Mouse (Mus musculus) stomach, embryonic 16.5 days (tissue): ENCODE data around the gene Gp1bb. TPM values are rescaled to one million over a fixed set of nuclear protein-coding genes. Genes with fewer than 3 reads are reported as not detected.

Experiments
- ATAC-seq: fragments of 200-750 bp; cut with Nextera tagmentation; 2 replicates; pipeline ENCODE4 v1.8.0; 2017; ENCODE audit warnings: moderate number of reproducible peaks, moderate TSS enrichment; ENCODE audit not compliant: insufficient read depth, low FRiP score
- H3K27ac ChIP-seq: fragments of 300-500 bp; sonication (generic); 2 replicates; pipeline ENCODE4 v1.5.1; 2014; ENCODE audit warnings: low read length
- H3K27me3 ChIP-seq: fragments of 300-500 bp; sonication (generic); 2 replicates; pipeline ENCODE4 v1.6.1; 2014; ENCODE audit warnings: low read length, control low read depth, mixed read lengths; ENCODE audit not compliant: control insufficient read depth, insufficient read depth
- H3K36me3 ChIP-seq: fragments of 300-500 bp; sonication (generic); 2 replicates; pipeline ENCODE4 v1.6.1; 2014; ENCODE audit warnings: low read length; ENCODE audit not compliant: control insufficient read depth, insufficient read depth
- H3K4me1 ChIP-seq: fragments of 300-500 bp; sonication (generic); 2 replicates; pipeline ENCODE4 v1.6.1; 2014; ENCODE audit warnings: low read length, control low read depth, mixed read lengths; ENCODE audit not compliant: control insufficient read depth, insufficient read depth
- H3K4me2 ChIP-seq: fragments of 300-500 bp; sonication (generic); 2 replicates; pipeline ENCODE4 v1.6.1; 2014; ENCODE audit warnings: low read depth, low read length, mixed read lengths
- H3K4me3 ChIP-seq: fragments of 300-500 bp; sonication (generic); replicated peaks from 2 replicates; pipeline ENCODE4 v1.5.1; 2014; ENCODE audit warnings: mild to moderate bottlenecking, low read length
- H3K9ac ChIP-seq: fragments of 300-500 bp; sonication (generic); 2 replicates; pipeline ENCODE4 v1.6.1; 2014; ENCODE audit warnings: low read length
- H3K9me3 ChIP-seq: fragments of 300-500 bp; sonication (generic); replicated peaks from 2 replicates; pipeline ENCODE4 v1.6.1; 2016; ENCODE audit warnings: low read length, control low read depth; ENCODE audit not compliant: control insufficient read depth
- WGBS: fragments of 180-500 bp; shearing (Covaris S2); extraction: QIAGEN DNeasy Blood & Tissue Kit; methylation state at CpG from one replicate; pipeline ENCODE4 v1.1.7; 2014; 5-methylcytosine and 5-hydroxymethylcytosine counted together
- polyA plus RNA-seq: library from polyadenylated mRNA; unstranded; fragments of >200 nt; fragmentation: Nextera tagmentation; extraction: Ambion mirVana; gene quantifications from 2 replicates; pipeline ENCODE4 v1.2.1, GENCODE M21; 2015

Gp1bb gene
- polyA plus RNA-seq, 1 experiment from 2014 or later: 0.68 TPM

GRCm38 (mm10) chr16:18601447-18601846, 20.8 kb downstream of the Gp1bb start:
- H3K27me3 ChIP-seq: no peaks in the 10 kb centered on the region
- peaks cover 23% of the 10 kb centered on the region for H3K4me1 ChIP-seq
- H3K9ac ChIP-seq: no peak overlapping the region
- no peak overlapping the region for H3K27ac ChIP-seq
- H3K36me3 ChIP-seq: no peaks in the 10 kb centered on the region
- no peak overlapping the region for H3K4me2 ChIP-seq
- H3K9me3 ChIP-seq: no peaks in the 10 kb centered on the region
- WGBS: 50% methylated on average over 7 of the region's 7 CpGs
- peak; percentile 15; the same call in 1 of the 2 replicates for ATAC-seq
- no peak overlapping the region for H3K4me3 ChIP-seq

DNA sequence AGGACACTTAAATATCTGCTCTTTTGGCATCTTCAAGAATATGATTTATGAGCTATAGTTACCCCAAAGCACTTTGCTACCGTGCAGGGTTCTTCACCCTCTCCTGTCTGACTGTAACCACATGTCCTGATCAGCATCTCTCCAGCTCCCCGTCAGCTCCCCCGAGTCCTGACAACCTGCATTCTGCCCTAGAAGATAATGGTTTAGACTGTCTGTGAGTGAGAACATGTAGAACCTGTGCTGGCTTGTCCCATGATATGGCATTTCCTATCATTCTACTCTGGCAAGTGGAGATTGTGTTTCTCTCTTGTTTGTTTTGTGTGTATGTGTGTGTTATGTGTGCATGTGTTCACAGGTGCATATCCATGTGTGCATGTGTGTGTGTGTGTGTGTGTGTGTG, 24.2 kb downstream of the Gp1bb start:
- no peak overlapping the region for H3K9ac ChIP-seq
- no peak overlapping the region for H3K27ac ChIP-seq
- H3K27me3 ChIP-seq: peaks cover 4% of the 10 kb centered on the region
- no peaks in the 10 kb centered on the region for H3K9me3 ChIP-seq
- WGBS: 63% methylated on average over 3 of the region's 3 CpGs
- no peak overlapping the region for H3K4me2 ChIP-seq
- no peak for ATAC-seq
- H3K36me3 ChIP-seq: no peaks in the 10 kb centered on the region
- H3K4me3 ChIP-seq: no peak overlapping the region
- H3K4me1 ChIP-seq: peaks cover 4% of the 10 kb centered on the region; the same call in 1 of the 2 replicates

DNA sequence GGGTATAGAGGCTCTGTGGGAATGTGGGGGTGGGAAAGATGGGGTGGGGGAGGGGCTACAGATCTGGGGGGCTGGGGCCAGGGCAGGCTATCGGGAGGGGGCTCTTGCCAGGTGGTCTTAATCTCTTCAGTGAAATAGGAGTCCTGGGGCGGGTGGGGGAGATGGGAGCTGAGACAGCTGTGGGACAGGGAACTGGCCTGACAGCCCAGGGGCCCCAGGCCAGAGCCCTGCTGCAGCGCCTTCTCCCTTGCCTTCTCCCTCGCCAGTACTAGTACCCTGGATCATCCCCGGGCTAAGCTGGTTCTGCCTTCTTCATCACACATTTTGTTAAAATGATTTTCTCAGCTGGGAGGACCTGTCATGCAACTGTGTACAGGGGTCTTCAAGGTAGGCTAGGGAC, 25.9 kb downstream of the Gp1bb start:
- Histone ChIP-seq H3K36me3 (no peaks in the 10 kb centered on the region), H3K27me3 (peaks cover 15% of the 10 kb centered on the region), H3K9ac (no peak overlapping the region), H3K4me2 (no peak overlapping the region), H3K27ac (no peak overlapping the region), H3K4me1 (peaks cover 7% of the 10 kb centered on the region; the same call in 1 of the 2 replicates), H3K9me3 (no peaks in the 10 kb centered on the region), H3K4me3 (no peak overlapping the region)
- no peak for ATAC-seq
- WGBS: 43% methylated on average over 5 of the region's 5 CpGs

GRCm38 (mm10) chr16:18593930-18594329, 28.3 kb downstream of the Gp1bb start:
- H3K9me3 ChIP-seq: no peaks in the 10 kb centered on the region
- no peak overlapping the region for H3K9ac ChIP-seq
- H3K27ac ChIP-seq: no peak overlapping the region
- no peak overlapping the region for H3K4me3 ChIP-seq
- H3K4me1 ChIP-seq: peaks cover 19% of the 10 kb centered on the region
- WGBS: 74% methylated on average over 2 of the region's 2 CpGs
- no peak overlapping the region for H3K4me2 ChIP-seq
- no peak for ATAC-seq
- H3K27me3 ChIP-seq: peaks cover 38% of the 10 kb centered on the region
- no peaks in the 10 kb centered on the region for H3K36me3 ChIP-seq

DNA sequence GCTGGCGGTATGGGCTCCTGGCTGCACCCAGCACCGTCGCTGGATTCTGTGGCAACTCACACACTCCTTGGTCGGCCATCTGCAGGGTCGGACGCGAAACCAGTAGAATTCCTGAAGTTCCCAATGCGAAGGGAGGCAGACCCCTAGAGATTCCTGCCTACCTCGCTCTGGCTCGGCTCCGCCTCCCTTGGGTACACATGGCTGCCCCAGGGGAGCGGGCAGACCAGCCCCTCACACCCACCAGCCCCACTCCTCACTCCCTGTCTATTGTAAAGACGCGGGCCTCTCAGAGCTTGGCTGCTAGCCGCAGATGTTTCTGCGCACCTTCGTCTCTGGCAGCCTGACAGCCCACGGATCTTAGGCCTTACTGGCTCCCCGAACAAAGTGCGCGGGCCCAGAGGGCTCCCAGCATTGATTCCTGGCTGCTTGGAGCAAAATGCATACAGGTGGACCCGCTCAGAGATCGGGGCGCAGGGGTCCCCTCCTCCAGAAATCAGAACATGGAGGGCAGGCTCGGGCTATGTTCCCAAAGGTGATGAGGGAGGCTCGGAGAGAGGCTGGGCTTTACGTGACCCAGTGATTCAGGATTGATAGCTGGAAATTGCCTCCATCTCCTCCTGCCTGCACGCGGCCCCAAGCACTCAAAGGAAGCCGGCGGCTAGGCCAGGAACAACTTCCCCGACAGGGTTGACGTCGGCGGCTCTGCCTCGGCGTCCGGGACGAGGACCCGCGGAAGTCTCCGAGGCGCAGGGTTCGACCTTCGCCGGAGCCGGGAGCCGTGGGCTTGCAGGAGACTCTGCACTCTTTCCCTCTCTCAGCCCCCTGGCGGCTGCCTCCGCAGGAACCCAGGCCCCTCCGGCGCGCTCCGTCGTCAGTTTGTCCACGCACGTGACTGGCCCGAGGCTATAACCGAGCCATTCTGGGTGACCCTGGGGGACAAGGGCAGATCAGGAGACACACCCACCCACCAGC, 30.9 kb downstream of the Gp1bb start:
- Histone ChIP-seq H3K27ac (no peak overlapping the region), H3K4me3 (peak overlapping the region; percentile 34), H3K27me3 (peaks cover 61% of the 10 kb centered on the region), H3K36me3 (no peaks in the 10 kb centered on the region), H3K9me3 (no peaks in the 10 kb centered on the region), H3K9ac (peak overlapping the region; percentile 42), H3K4me2 (peak overlapping the region; percentile 56), H3K4me1 (peaks cover 30% of the 10 kb centered on the region)
- 4% methylated on average over 59 of the region's 59 CpGs for WGBS
- peak; percentile 19; the same call in 1 of the 2 replicates for ATAC-seq

GRCm38 (mm10) chr16:18589804-18590790, 32.1 kb downstream of the Gp1bb start, which contains the start of gene Tbx1:
TSS of gene Tbx1 (minus strand) at chr16:18590671.
- peak within 1 kb of the TSS; percentile 56 for H3K4me2 ChIP-seq
- peaks cover 37% of the 10 kb centered on the region for H3K4me1 ChIP-seq
- whole genome bisulfite sequencing: 7% methylated on average over 48 of the region's 48 CpGs
- no peaks in the 10 kb centered on the region for H3K36me3 ChIP-seq
- 0 out of 2 replicates have a peak, but pooled peaks have one; percentile 22 for ATAC-seq
- no peak within 1 kb of the TSS for H3K27ac ChIP-seq
- H3K27me3 ChIP-seq: peaks cover 73% of the 10 kb centered on the region
- peak within 1 kb of the TSS; percentile 58 for H3K9ac ChIP-seq
- H3K9me3 ChIP-seq: no peaks in the 10 kb centered on the region
- peak within 1 kb of the TSS; percentile 48 for H3K4me3 ChIP-seq

DNA sequence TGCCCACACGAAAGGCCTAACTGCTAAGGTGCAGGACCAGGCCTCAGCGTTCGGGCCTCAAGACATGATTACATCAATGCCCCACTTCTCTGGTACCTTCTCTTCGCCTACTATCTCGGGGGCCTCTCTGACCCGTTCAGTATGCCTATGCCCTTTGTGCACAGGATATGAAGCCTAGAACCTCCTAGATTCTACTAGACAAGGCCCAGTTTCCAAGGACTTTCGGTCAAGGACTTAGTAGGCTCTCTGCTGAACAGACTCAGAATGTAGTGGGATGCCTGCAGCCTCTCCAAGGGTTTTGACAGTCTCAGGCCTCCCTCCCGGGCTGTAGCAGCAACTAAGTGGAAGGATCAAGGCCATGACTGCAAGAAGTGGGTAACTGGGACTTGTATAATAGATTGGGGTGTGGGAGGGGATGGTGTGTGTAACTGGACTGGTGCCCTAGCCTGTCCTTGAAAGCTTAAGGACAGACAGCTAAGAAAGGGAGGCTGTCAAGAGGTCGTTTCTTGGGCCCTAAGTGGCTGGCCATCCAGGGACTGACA, 33.1 kb downstream of the Gp1bb start:
- WGBS: 54% methylated on average over 9 of the region's 9 CpGs
- Histone ChIP-seq H3K27ac (no peak overlapping the region), H3K4me2 (no peak overlapping the region), H3K9me3 (no peaks in the 10 kb centered on the region), H3K4me1 (peaks cover 37% of the 10 kb centered on the region), H3K9ac (no peak overlapping the region), H3K27me3 (peaks cover 83% of the 10 kb centered on the region), H3K36me3 (no peaks in the 10 kb centered on the region), H3K4me3 (no peak overlapping the region)
- ATAC-seq: no peak

- Histone ChIP-seq H3K27ac (no peak overlapping the region), H3K4me3 (no peak overlapping the region), H3K4me1 (peaks cover 37% of the 10 kb centered on the region), H3K9me3 (no peaks in the 10 kb centered on the region), H3K27me3 (peaks cover 87% of the 10 kb centered on the region), H3K9ac (no peak overlapping the region), H3K4me2 (no peak overlapping the region), H3K36me3 (no peaks in the 10 kb centered on the region)
- WGBS: 20% methylated on average over 31 of the region's 31 CpGs
- no peak for ATAC-seq
These were observed 33.5 kb downstream of the Gp1bb start for GRCm38 (mm10) chr16:18588738-18589055.
